Mouse (Mus musculus): ENCODE measurements at regions not wholly inside any gene's neighbourhood (a gene's known extent, or its start where the extent isn't known, plus 50 kb on each side); places are given as distances from the start of the nearest gene placed in this dataset.

- TF ChIP-seq POLR2A (IDR thresholded peaks at IDR 0.05; ENCODE audit: low read depth, low read length) (no peak), CTCF (IDR thresholded peaks at IDR 0.05; ENCODE audit: extremely low read depth, insufficient read length, insufficient replicate concordance, low read depth, low read length) (no peak)
Observed at GRCm38 (mm10) chr1:90317902-90318301, 114.1 kb downstream of the Ackr3 start.

Measured in small intestine, adult 2 months (tissue).